Comparison of ENCODE assay signal across 13 mouse cellular contexts in genomic region chr19:56555972-56556371, GRCm38 (mm10). TPM values are rescaled to one million over a fixed set of nuclear protein-coding genes. Genes with fewer than 3 reads are reported as not detected.
DNase-seq lines count a peak whose midpoint lies in the region; ATAC-seq lines count a peak whose summit lies in the region.
"Had no signal": no experiment of that assay in that cellular context is flagged by ENCODE, and none has a peak within 500 bp of the region (broad histone marks: within the 10 kb centered on the region; RNA-seq: fewer than 3 reads in every experiment).

No protein-coding gene starts in this region.

- ATAC-seq in hindbrain, embryonic 11.5 days (ENCODE audit: low FRiP score), result no peak
- ATAC-seq: hindbrain, postnatal 0 days had no signal

- no peaks in the 10 kb centered on the region for H3K4me1 ChIP-seq in hindbrain, embryonic 11.5 days (replicated peaks; ENCODE audit: control insufficient read depth, insufficient read depth, low read length)
- H3K4me1 ChIP-seq in hindbrain, embryonic 10.5 days (replicated peaks), result no peaks in the 10 kb centered on the region

- H3K27me3 ChIP-seq in hindbrain, embryonic 11.5 days (ENCODE audit: control insufficient read depth, insufficient read depth, low read length), result no peaks in the 10 kb centered on the region
- no peaks in the 10 kb centered on the region for H3K27me3 ChIP-seq in hindbrain, embryonic 10.5 days (ENCODE audit: insufficient read depth, poor library complexity, severe bottlenecking)

- 91% methylated on average over 5 of the region's 5 CpGs for WGBS in hindbrain, embryonic 11.5 days
- WGBS in hindbrain, embryonic 10.5 days, result 90% methylated on average over 5 of the region's 5 CpGs

- no peak overlapping the region for H3K27ac ChIP-seq in hindbrain, embryonic 11.5 days (ENCODE audit: low read depth, low read length)
- H3K27ac ChIP-seq in hindbrain, embryonic 10.5 days, result no peak overlapping the region
- H3K27ac ChIP-seq: hindbrain, postnatal 0 days; stomach, postnatal 0 days had no signal

- DNase-seq in spleen, postnatal 36 days (ENCODE audit: low spot score in 2 of 2), result peak; percentile 37 to 41
- DNase-seq in spleen, adult 12 weeks (ENCODE audit: low spot score), result no peak
- DNase-seq in adrenal gland, postnatal 25 days, result peak; percentile 42
- peak; percentile 60 to 69 for DNase-seq in heart, postnatal 10 days
- DNase-seq in hindbrain, embryonic 11.5 days (ENCODE audit: low spot score), result no peak
- no peak for DNase-seq in hindbrain, embryonic 10.5 days (ENCODE audit: low spot score)
- DNase-seq in frontal cortex, postnatal 10 days (ENCODE audit: low spot score in 2 of 2), result no peak
- DNase-seq: cerebellum, postnatal 36 days; left cerebral cortex, postnatal 4 days; lung, postnatal 10 days; right cerebral cortex, postnatal 14 days had no signal

- intact Hi-C loops in heart, postnatal 10 days (cut with DNase I), result no loop called here

- H3K9ac ChIP-seq in hindbrain, embryonic 11.5 days (ENCODE audit: low read depth, low read length), result no peak overlapping the region

- H3K4me2 ChIP-seq in hindbrain, embryonic 11.5 days (replicated peaks; ENCODE audit: low read depth, low read length), result no peak overlapping the region

- peaks cover 9% of the 10 kb centered on the region; the same call in 1 of the 2 replicates for H3K36me3 ChIP-seq in hindbrain, embryonic 11.5 days (ENCODE audit: control insufficient read depth, insufficient read depth, low read length)
- H3K36me3 ChIP-seq in hindbrain, embryonic 10.5 days, result peaks cover 84% of the 10 kb centered on the region

- H3K9me3 ChIP-seq in hindbrain, embryonic 11.5 days (ENCODE audit: control insufficient read depth, low read length), result no peaks in the 10 kb centered on the region
- no peaks in the 10 kb centered on the region for H3K9me3 ChIP-seq in hindbrain, embryonic 10.5 days

- H3K4me3 ChIP-seq in hindbrain, embryonic 11.5 days (ENCODE audit: low read depth, low read length), result no peak overlapping the region
- H3K4me3 ChIP-seq in hindbrain, embryonic 10.5 days, result no peak overlapping the region

RNA-seq across cellular contexts. Expression of gene Nhlrc2, which starts 7.9 kb away (rescaled TPM):
- total RNA-seq in adrenal gland, postnatal 25 days (2021), result 21.1 and 21.7 TPM in 2 replicates
- 10 to 100 TPM; 25.6 to 26.8 TPM for total RNA-seq in heart, postnatal 10 days (2021)
- 12.9 and 14.4 TPM in 2 replicates for polyA plus RNA-seq in hindbrain, embryonic 11.5 days (2014; fragmentation: Nextera tagmentation; extraction: Ambion mirVana)
- polyA plus RNA-seq in hindbrain, embryonic 10.5 days (2016; fragmentation: Nextera tagmentation; extraction: Ambion mirVana), result 13.1 and 14.9 TPM in 2 replicates

RNA-seq across cellular contexts. Expression of gene Dclre1a, which starts 8.0 kb away (rescaled TPM):
- 15.0 and 16.2 TPM in 2 replicates for total RNA-seq in adrenal gland, postnatal 25 days (2021)
- total RNA-seq in heart, postnatal 10 days (2021), result 10 to 100 TPM; 11.2 to 11.7 TPM
- polyA plus RNA-seq in hindbrain, embryonic 11.5 days (2014; fragmentation: Nextera tagmentation; extraction: Ambion mirVana), result 13.9 and 16.5 TPM in 2 replicates
- polyA plus RNA-seq in hindbrain, embryonic 10.5 days (2016; fragmentation: Nextera tagmentation; extraction: Ambion mirVana), result 13.8 and 17.8 TPM in 2 replicates

Comparison
In these comparisons a context has a peak if more than half of its experiments do, and no peak if none do; other contexts are left out.
1. DNase-seq: peak in spleen, postnatal 36 days (2 of 2), adrenal gland, postnatal 25 days (single experiment) and heart, postnatal 10 days (2 of 2); none in spleen, adult 12 weeks (single experiment), hindbrain, embryonic 11.5 days (single experiment), hindbrain, embryonic 10.5 days (single experiment) and frontal cortex, postnatal 10 days (0 of 2).